Mouse (Mus musculus) ES-Bruce4 (cell line): ENCODE measurements around the gene Mmaa.

Source experiments
- EP300 ChIP-seq: IDR thresholded peaks from 2 replicates; pipeline ENCODE4 v1.6.1; 2011; ENCODE audit warnings: low read depth, low read length; ENCODE audit not compliant: insufficient read depth
- POLR2A ChIP-seq: IDR thresholded peaks from one replicate; pipeline ENCODE4 v1.8.1; 2011; ENCODE audit warnings: low read length; ENCODE audit not compliant: insufficient read depth

DNA sequence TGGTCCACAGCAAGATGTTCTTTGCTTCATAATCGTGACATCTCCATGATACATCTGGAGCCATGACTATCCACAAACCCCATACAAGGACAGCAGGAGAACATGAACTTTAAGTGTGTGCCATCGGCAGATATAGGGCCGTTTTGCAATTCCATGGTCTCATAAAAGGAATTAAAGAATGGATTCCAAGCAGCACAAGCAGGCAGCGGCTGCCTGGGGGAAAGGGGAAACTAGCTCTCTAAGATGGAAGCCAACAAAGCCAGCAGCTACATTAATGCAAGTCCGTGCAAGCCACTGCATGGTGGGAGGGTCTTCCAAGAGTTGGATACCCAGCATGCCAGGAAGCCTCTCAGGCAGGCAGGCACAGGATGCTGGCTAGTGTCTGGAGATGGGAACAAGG, 30.2 kb upstream of the Mmaa start:
- no peak for TF ChIP-seq EP300
- no peak for TF ChIP-seq POLR2A
